Mouse (Mus musculus): ENCODE measurements around the gene Eif4g1. TPM values are rescaled to one million over a fixed set of nuclear protein-coding genes. Genes with fewer than 3 reads are reported as not detected.

Gene Eif4g1
- polyA plus RNA-seq, 1 experiment, result 232 TPM

GRCm38 (mm10) chr16:20672500-20672902 is 4.4 kb downstream of the Eif4g1 start:
- TF ChIP-seq SRF (IDR thresholded peaks at IDR 0.05; ENCODE audit: control insufficient read depth, insufficient read length, low read depth), result peak; percentile 34
- peak; percentile 99 for TF ChIP-seq USF1 (IDR thresholded peaks at IDR 0.05; ENCODE audit: low read depth)
- peak in 1 of 3 experiments; percentile 17 for TF ChIP-seq MYOG (IDR thresholded peaks at IDR 0.05; ENCODE audit: control insufficient read depth in 1 of 3, insufficient read depth in 1 of 3, insufficient read length in 2 of 3, low read depth in 2 of 3)
- no peak for TF ChIP-seq TCF12 (IDR thresholded peaks at IDR 0.05; ENCODE audit: insufficient read depth, poor library complexity, severe bottlenecking)
- TF ChIP-seq POLR2AphosphoS2 (IDR thresholded peaks at IDR 0.05; ENCODE audit: insufficient read length, low read depth), result peak; percentile 82
- TF ChIP-seq TCF3 (IDR thresholded peaks at IDR 0.05; ENCODE audit: insufficient read length, low read depth), result no peak
- peak in 1 of 3 experiments; percentile 27 for TF ChIP-seq MYOD1 (IDR thresholded peaks at IDR 0.05; ENCODE audit: control insufficient read depth in 1 of 3, insufficient read length in 2 of 3, low read depth in 2 of 3)
- TF ChIP-seq POLR2A (IDR thresholded peaks at IDR 0.05; ENCODE audit: insufficient read length, low read depth), result peak; percentile 91

GRCm38 (mm10) chr16:20672965-20673705 is 5.0 kb downstream of the Eif4g1 start:
- H3K79me2 ChIP-seq (ENCODE audit: control insufficient read depth, insufficient read depth), result peaks cover 44% of the 10 kb centered on the region
- H3K27me3 ChIP-seq (ENCODE audit: control insufficient read depth, insufficient read depth, insufficient read length), result no peaks in the 10 kb centered on the region
- H3K4me2 ChIP-seq (ENCODE audit: low read depth), result peak overlapping the region; percentile 95
- H3K4me3 ChIP-seq, result peak overlapping the region; percentile 81
- H3K36me3 ChIP-seq (ENCODE audit: control insufficient read depth, insufficient read depth), result peaks cover 9% of the 10 kb centered on the region
- peak overlapping the region; percentile 86 for H3ac ChIP-seq (ENCODE audit: control insufficient read depth, insufficient read length)
- TF ChIP-seq MYOG (IDR thresholded peaks at IDR 0.05; ENCODE audit: control insufficient read depth in 1 of 3, insufficient read depth in 1 of 3, insufficient read length in 2 of 3, low read depth in 2 of 3), result no peak
- no peak for TF ChIP-seq CEBPB (IDR thresholded peaks at IDR 0.05; ENCODE audit: insufficient read depth, poor library complexity, severe bottlenecking)
- no peak for TF ChIP-seq E2F4 (IDR thresholded peaks at IDR 0.05; ENCODE audit: insufficient read depth)
- TF ChIP-seq REST (IDR thresholded peaks at IDR 0.05; ENCODE audit: insufficient read depth, insufficient read length), result no peak
- no peak for TF ChIP-seq TCF12 (IDR thresholded peaks at IDR 0.05; ENCODE audit: insufficient read depth, poor library complexity, severe bottlenecking)
- no peak for TF ChIP-seq MYOD1 (IDR thresholded peaks at IDR 0.05; ENCODE audit: control insufficient read depth in 1 of 3, insufficient read length in 2 of 3, low read depth in 2 of 3)
- no peak for TF ChIP-seq SRF (IDR thresholded peaks at IDR 0.05; ENCODE audit: control insufficient read depth, insufficient read length, low read depth)
- no peak for TF ChIP-seq POLR2AphosphoS2 (IDR thresholded peaks at IDR 0.05; ENCODE audit: insufficient read length, low read depth)
- TF ChIP-seq POLR2A (IDR thresholded peaks at IDR 0.05; ENCODE audit: insufficient read length, low read depth), result no peak
- no peak for TF ChIP-seq USF1 (IDR thresholded peaks at IDR 0.05; ENCODE audit: low read depth)
- no peak for TF ChIP-seq TCF3 (IDR thresholded peaks at IDR 0.05; ENCODE audit: insufficient read length, low read depth)
- TF ChIP-seq MAX (IDR thresholded peaks at IDR 0.05; ENCODE audit: low read depth), result no peak

More at GRCm38 (mm10) chr16:20672500-20672902, 4.4 kb downstream of the Eif4g1 start:
- H3K4me3 ChIP-seq, result peak overlapping the region; percentile 81
- peaks cover 44% of the 10 kb centered on the region for H3K79me2 ChIP-seq (ENCODE audit: control insufficient read depth, insufficient read depth)
- peaks cover 9% of the 10 kb centered on the region for H3K36me3 ChIP-seq (ENCODE audit: control insufficient read depth, insufficient read depth)
- peak overlapping the region; percentile 87 for H3K4me2 ChIP-seq (ENCODE audit: low read depth)
- H3ac ChIP-seq (ENCODE audit: control insufficient read depth, insufficient read length), result peak overlapping the region; percentile 86
- no peaks in the 10 kb centered on the region for H3K27me3 ChIP-seq (ENCODE audit: control insufficient read depth, insufficient read depth, insufficient read length)

- Histone ChIP-seq H3ac (ENCODE audit: control insufficient read depth, insufficient read length) (peak overlapping the region; percentile 86), H3K36me3 (ENCODE audit: control insufficient read depth, insufficient read depth) (peaks cover 14% of the 10 kb centered on the region), H3K79me2 (ENCODE audit: control insufficient read depth, insufficient read depth) (peaks cover 50% of the 10 kb centered on the region), H3K27me3 (ENCODE audit: control insufficient read depth, insufficient read depth, insufficient read length) (no peaks in the 10 kb centered on the region), H3K4me3 (peak overlapping the region; percentile 81), H3K4me2 (ENCODE audit: low read depth) (peak overlapping the region; percentile 95)
- no peak for TF ChIP-seq REST (IDR thresholded peaks at IDR 0.05; ENCODE audit: insufficient read depth, insufficient read length)
- TF ChIP-seq MYOG (IDR thresholded peaks at IDR 0.05; ENCODE audit: control insufficient read depth in 1 of 3, insufficient read depth in 1 of 3, insufficient read length in 2 of 3, low read depth in 2 of 3), result peak in 1 of 3 experiments; percentile 17
Measured at GRCm38 (mm10) chr16:20673706-20674303, 5.7 kb downstream of the Eif4g1 start.

GRCm38 (mm10) chr16:20675213-20675612 is 7.1 kb downstream of the Eif4g1 start:
- Histone ChIP-seq H3K27me3 (ENCODE audit: control insufficient read depth, insufficient read depth, insufficient read length) (no peaks in the 10 kb centered on the region), H3K79me2 (ENCODE audit: control insufficient read depth, insufficient read depth) (peaks cover 56% of the 10 kb centered on the region), H3K4me3 (peak overlapping the region; percentile 81), H3K36me3 (ENCODE audit: control insufficient read depth, insufficient read depth) (peaks cover 24% of the 10 kb centered on the region), H3K4me2 (ENCODE audit: low read depth) (peak overlapping the region; percentile 95), H3ac (ENCODE audit: control insufficient read depth, insufficient read length) (no peak overlapping the region)
- TF ChIP-seq MYOD1 (IDR thresholded peaks at IDR 0.05; ENCODE audit: control insufficient read depth in 1 of 3, insufficient read length in 2 of 3, low read depth in 2 of 3) (no peak), POLR2A (IDR thresholded peaks at IDR 0.05; ENCODE audit: insufficient read length, low read depth) (no peak), TCF3 (IDR thresholded peaks at IDR 0.05; ENCODE audit: insufficient read length, low read depth) (no peak), POLR2AphosphoS2 (IDR thresholded peaks at IDR 0.05; ENCODE audit: insufficient read length, low read depth) (no peak), MYOG (IDR thresholded peaks at IDR 0.05; ENCODE audit: control insufficient read depth in 1 of 3, insufficient read depth in 1 of 3, insufficient read length in 2 of 3, low read depth in 2 of 3) (no peak), USF1 (IDR thresholded peaks at IDR 0.05; ENCODE audit: low read depth) (no peak), MAX (IDR thresholded peaks at IDR 0.05; ENCODE audit: low read depth) (no peak), E2F4 (IDR thresholded peaks at IDR 0.05; ENCODE audit: insufficient read depth) (no peak), TCF12 (IDR thresholded peaks at IDR 0.05; ENCODE audit: insufficient read depth, poor library complexity, severe bottlenecking) (no peak), REST (IDR thresholded peaks at IDR 0.05; ENCODE audit: insufficient read depth, insufficient read length) (no peak), SRF (IDR thresholded peaks at IDR 0.05; ENCODE audit: control insufficient read depth, insufficient read length, low read depth) (no peak), CEBPB (IDR thresholded peaks at IDR 0.05; ENCODE audit: insufficient read depth, poor library complexity, severe bottlenecking) (no peak)

Measured in myocyte (in vitro differentiated cells).